Mouse (Mus musculus): ENCODE data around the gene Ovch2. TPM values are rescaled to one million over a fixed set of nuclear protein-coding genes. Genes with fewer than 3 reads are reported as not detected.
"Not testable (repeated sequence)": the region's sequence is repeated elsewhere in the genome, so short reads cannot be mapped to it uniquely, and the experiment has no call there.

Gene Ovch2
- not detected in 2 replicates for polyA plus RNA-seq (2012; ENCODE audit: insufficient read depth, insufficient read length, missing spikeins)

DNA sequence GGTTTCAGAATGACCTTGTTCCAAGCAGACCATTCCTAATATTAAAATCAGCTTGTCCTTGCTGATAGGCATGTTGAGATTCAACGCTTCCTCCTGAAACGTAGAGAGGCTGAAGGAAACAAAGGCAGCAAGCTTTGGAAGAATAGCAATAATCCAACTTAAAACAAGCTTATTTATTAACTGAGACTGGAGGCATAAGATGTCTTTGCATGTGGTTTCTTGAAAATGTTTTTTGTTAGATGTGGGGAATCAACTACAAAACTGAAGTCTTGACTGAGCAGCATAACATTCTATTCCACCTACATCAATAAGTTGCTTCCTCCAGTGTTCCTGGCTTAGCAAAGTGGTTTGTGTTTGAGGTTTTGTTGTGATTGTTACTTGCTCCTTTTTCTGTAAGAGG is at the start of gene Ovch2:
TSS of gene Ovch2 (minus strand) at position 101 of the 400 bp plus-strand sequence.
- Histone ChIP-seq H3K27ac (replicated peaks; ENCODE audit: low read depth, low read length) (no peak within 1 kb of the TSS), H3K4me1 (ENCODE audit: control insufficient read depth, insufficient read depth, insufficient read length, low read length) (no peaks in the 10 kb centered on the region), H3K4me3 (ENCODE audit: insufficient read depth, low read depth, low read length) (no peak within 1 kb of the TSS)

- H3K4me3 ChIP-seq (ENCODE audit: insufficient read depth, low read depth, low read length); H3K4me1 ChIP-seq (ENCODE audit: control insufficient read depth, insufficient read depth, insufficient read length, low read length); H3K27ac ChIP-seq (replicated peaks; ENCODE audit: low read depth, low read length): not testable (repeated sequence)
Observed at GRCm38 (mm10) chr7:107847390-107847789, 46.4 kb upstream of the Ovch2 start, which contains the start of gene Olfr470. Olfr470 (minus strand) TSS chr7:107847490.

GRCm38 (mm10) chr7:107841719-107842118 is 40.7 kb upstream of the Ovch2 start:
- no peaks in the 10 kb centered on the region for H3K4me1 ChIP-seq (ENCODE audit: control insufficient read depth, insufficient read depth, insufficient read length, low read length)
- H3K4me3 ChIP-seq (ENCODE audit: insufficient read depth, low read depth, low read length) = no peak overlapping the region
- no peak overlapping the region for H3K27ac ChIP-seq (replicated peaks; ENCODE audit: low read depth, low read length)

DNA sequence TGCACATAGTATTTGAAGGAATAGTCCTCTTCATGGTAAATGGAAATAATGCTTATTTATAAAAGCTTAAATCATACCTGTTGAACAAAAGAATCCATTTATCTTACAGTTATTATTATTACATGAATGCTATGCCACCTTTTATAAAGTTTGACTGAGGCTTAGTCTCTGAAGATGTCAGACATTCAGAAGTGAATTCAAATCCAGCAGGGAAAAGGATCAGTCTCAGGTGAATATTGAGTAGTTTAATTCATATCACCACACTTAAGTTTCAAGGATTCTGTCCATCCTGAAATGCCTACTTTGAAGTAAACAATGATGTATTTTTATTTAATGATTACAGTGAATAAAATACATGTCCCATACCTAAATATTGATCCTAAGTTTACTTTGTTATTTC is 24.4 kb upstream of the Ovch2 start, which contains the start of gene Olfr469:
TSS of gene Olfr469 (minus strand) at position 101 of the 400 bp plus-strand sequence.
- H3K4me1 ChIP-seq (ENCODE audit: control insufficient read depth, insufficient read depth, insufficient read length, low read length); H3K27ac ChIP-seq (replicated peaks; ENCODE audit: low read depth, low read length); H3K4me3 ChIP-seq (ENCODE audit: insufficient read depth, low read depth, low read length): not testable (repeated sequence)

GRCm38 (mm10) chr7:107823867-107824266 is 22.9 kb upstream of the Ovch2 start:
- not testable (repeated sequence) for H3K4me1 ChIP-seq (ENCODE audit: control insufficient read depth, insufficient read depth, insufficient read length, low read length); H3K4me3 ChIP-seq (ENCODE audit: insufficient read depth, low read depth, low read length); H3K27ac ChIP-seq (replicated peaks; ENCODE audit: low read depth, low read length)

- H3K27ac ChIP-seq (replicated peaks; ENCODE audit: low read depth, low read length) = no peak overlapping the region
- no peaks in the 10 kb centered on the region for H3K4me1 ChIP-seq (ENCODE audit: control insufficient read depth, insufficient read depth, insufficient read length, low read length)
- H3K4me3 ChIP-seq (ENCODE audit: insufficient read depth, low read depth, low read length) = no peak overlapping the region
Observed at GRCm38 (mm10) chr7:107819442-107819841, 18.4 kb upstream of the Ovch2 start.

GRCm38 (mm10) chr7:107811963-107812362 is 11.0 kb upstream of the Ovch2 start, which contains the start of gene Olfr467:
Olfr467 (plus strand) TSS chr7:107812263.
- Histone ChIP-seq H3K4me3 (ENCODE audit: insufficient read depth, low read depth, low read length) (no peak within 1 kb of the TSS), H3K27ac (replicated peaks; ENCODE audit: low read depth, low read length) (no peak within 1 kb of the TSS), H3K4me1 (ENCODE audit: control insufficient read depth, insufficient read depth, insufficient read length, low read length) (no peaks in the 10 kb centered on the region)

GRCm38 (mm10) chr7:107802138-107802537 is 1.1 kb upstream of the Ovch2 start:
- Histone ChIP-seq H3K27ac (replicated peaks; ENCODE audit: low read depth, low read length) (no peak overlapping the region), H3K4me3 (ENCODE audit: insufficient read depth, low read depth, low read length) (no peak overlapping the region), H3K4me1 (ENCODE audit: control insufficient read depth, insufficient read depth, insufficient read length, low read length) (no peaks in the 10 kb centered on the region)

DNA sequence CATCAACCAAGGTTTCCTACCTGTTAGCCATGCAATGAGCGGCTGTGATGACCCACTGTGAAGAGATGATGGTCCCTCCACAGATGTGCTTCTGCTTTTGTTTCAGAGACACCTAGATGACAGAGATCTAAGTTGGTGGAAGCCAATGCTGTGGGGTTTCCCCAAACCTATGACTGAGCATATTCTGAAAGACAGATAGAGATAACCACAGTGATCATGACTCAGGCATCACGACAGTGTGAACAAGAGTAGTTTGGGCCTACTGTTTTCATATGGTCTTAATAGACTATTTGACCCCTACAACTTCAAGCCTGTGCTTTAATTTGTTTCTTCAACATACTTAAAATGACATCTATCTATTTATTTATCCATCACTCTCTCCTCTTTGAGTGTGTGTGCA is 4.5 kb downstream of the Ovch2 start:
- no peak overlapping the region for H3K4me3 ChIP-seq (ENCODE audit: insufficient read depth, low read depth, low read length)
- H3K27ac ChIP-seq (replicated peaks; ENCODE audit: low read depth, low read length) = no peak overlapping the region
- no peaks in the 10 kb centered on the region for H3K4me1 ChIP-seq (ENCODE audit: control insufficient read depth, insufficient read depth, insufficient read length, low read length)

DNA sequence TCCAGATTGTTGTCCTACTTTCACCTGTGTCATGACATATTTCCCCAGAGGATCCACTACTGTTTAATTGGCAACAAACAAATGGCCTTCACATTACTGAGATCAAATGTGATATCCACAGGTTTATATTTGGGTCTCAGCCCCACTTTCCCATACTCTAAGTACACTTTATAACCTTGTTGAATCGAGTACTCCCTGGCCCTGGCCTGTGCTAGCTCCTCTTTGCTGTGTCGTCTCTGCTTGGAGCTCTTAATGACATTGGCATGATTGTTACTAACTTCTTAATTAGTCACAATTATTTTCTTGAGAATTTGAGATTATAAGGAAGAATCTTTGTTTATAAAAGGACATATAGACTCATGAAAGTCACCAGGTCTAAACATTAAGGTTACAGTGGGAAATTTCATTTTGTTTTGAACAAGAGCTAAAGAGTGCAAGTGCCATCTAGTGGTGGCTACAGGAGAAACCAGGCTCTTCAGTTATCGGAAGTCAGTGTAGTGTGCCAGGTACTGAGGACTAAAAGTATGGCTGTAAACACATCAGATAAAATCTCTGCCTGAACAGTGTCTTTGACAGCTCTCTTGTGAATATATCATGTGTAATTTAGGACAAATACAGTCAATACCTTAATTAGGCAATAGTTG is 12.9 kb downstream of the Ovch2 start:
- Histone ChIP-seq H3K27ac (replicated peaks; ENCODE audit: low read depth, low read length) (no peak overlapping the region), H3K4me3 (ENCODE audit: insufficient read depth, low read depth, low read length) (no peak overlapping the region), H3K4me1 (ENCODE audit: control insufficient read depth, insufficient read depth, insufficient read length, low read length) (no peaks in the 10 kb centered on the region)

DNA sequence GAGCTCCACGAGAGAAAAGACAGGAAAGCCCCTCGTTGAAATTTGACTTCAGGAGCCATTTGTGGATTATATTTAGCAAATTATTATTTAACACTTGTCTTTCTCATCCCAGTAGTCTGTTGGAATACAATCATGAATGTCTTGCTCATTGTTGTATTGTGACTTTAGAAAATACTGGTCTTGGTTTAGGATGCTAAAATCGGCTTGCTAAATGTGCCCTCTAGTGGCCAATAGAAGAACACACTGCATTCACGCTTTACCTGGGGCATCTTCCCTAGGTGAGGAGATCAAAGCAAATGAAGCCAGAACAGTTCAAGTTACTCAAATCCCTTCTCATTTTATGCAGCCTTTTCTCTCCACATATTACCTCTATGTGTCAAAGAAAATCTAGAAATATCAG is 21.4 kb downstream of the Ovch2 start:
- H3K4me3 ChIP-seq (ENCODE audit: insufficient read depth, low read depth, low read length) = no peak overlapping the region
- no peaks in the 10 kb centered on the region for H3K4me1 ChIP-seq (ENCODE audit: control insufficient read depth, insufficient read depth, insufficient read length, low read length)
- no peak overlapping the region for H3K27ac ChIP-seq (replicated peaks; ENCODE audit: low read depth, low read length)

GRCm38 (mm10) chr7:107778216-107778615 is 22.8 kb downstream of the Ovch2 start:
- H3K4me1 ChIP-seq (ENCODE audit: control insufficient read depth, insufficient read depth, insufficient read length, low read length) = no peaks in the 10 kb centered on the region
- H3K27ac ChIP-seq (replicated peaks; ENCODE audit: low read depth, low read length) = no peak overlapping the region
- H3K4me3 ChIP-seq (ENCODE audit: insufficient read depth, low read depth, low read length) = no peak overlapping the region

DNA sequence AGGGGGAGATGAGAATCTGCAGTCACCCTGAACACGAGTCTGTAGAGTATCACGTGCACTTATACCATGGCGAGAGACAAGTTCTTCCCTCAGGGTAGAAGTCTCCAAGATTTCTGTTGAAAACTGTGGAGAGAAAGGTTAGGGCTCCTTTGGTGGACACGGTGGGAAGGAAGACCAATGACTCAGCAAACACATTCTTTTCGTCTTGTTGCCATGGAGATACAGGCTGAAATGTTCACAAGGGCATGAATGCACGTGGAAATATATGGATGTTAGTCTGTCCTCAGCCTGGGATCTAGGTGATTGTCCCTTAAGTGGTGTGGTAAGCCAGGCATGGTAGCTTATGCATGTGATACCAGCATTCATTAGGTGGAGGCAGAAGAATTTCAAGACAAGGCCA is 30.2 kb downstream of the Ovch2 start:
- no peak overlapping the region for H3K4me3 ChIP-seq (ENCODE audit: insufficient read depth, low read depth, low read length)
- H3K4me1 ChIP-seq (ENCODE audit: control insufficient read depth, insufficient read depth, insufficient read length, low read length) = no peaks in the 10 kb centered on the region
- no peak overlapping the region for H3K27ac ChIP-seq (replicated peaks; ENCODE audit: low read depth, low read length)

DNA sequence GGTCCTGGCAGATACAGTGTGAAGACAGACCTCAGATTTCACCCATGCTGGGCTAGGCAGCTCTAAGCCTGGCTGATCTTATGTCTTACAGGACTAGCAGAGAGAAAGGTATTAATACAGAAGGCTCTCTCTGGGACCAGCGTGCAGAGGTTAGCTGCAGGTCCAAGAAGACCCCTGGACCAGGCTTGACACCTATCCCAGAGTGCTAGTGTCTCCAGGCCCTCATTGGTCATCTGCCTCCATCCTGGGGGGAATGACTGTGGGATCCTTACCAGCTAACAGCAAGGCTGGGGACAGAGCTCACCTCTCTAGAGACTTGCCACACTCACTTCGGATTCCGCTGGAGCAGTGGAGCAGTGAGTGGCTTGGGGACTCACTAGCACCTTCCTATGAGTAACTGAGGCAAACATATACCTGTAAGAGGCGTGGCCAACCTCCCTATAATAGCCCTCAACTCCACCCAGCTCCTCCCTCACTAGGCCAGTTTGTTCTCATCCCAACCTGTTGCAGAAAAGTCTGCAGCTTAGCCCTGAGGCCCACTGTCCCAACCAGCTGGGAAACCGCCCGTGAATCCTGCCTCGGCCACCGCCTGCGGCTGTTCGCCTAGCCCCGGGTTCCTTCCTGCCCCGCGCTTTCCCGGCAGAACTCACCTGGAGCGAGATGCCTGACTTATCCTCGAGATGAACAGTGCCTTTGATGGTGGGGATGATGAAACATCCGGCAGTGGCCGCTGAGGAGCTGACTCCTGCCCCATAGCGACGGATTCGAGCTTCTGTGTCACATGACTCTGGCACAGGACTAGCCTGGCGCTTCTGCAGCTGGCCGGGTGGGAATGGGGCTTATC is 43.5 kb downstream of the Ovch2 start, which contains the start of gene Cyb5r2:
TSS of gene Cyb5r2 (minus strand) at position 725 of the 844 bp plus-strand sequence.
- no peaks in the 10 kb centered on the region for H3K4me1 ChIP-seq (ENCODE audit: control insufficient read depth, insufficient read depth, insufficient read length, low read length)
- H3K27ac ChIP-seq (replicated peaks; ENCODE audit: low read depth, low read length) = no peak within 1 kb of the TSS
- H3K4me3 ChIP-seq (ENCODE audit: insufficient read depth, low read depth, low read length) = no peak within 1 kb of the TSS

DNA sequence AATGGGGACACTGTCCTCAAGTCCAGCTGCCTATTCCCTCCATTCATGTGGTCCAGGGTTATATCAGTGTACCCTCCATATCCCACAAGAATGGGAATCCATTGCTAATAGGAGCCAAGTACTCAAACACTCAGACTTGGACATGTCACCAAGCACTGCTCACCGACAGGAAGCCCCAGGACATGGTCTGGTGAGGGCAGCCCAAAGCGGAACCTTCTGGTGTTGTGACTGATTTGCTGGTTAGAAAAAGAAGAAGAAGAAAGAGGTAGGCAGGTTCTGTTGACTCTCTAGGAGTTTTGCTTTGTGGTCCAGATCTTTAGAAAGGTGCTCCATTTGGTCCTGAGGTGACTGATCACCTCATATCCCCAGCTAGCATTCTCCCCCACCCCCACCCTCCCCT is 44.3 kb downstream of the Ovch2 start:
- Histone ChIP-seq H3K4me1 (ENCODE audit: control insufficient read depth, insufficient read depth, insufficient read length, low read length) (no peaks in the 10 kb centered on the region), H3K27ac (replicated peaks; ENCODE audit: low read depth, low read length) (no peak overlapping the region), H3K4me3 (ENCODE audit: insufficient read depth, low read depth, low read length) (no peak overlapping the region)

Measured in brown adipose tissue, adult 24 weeks (tissue).